Mouse (Mus musculus) heart, adult 11 months (tissue): Measurements from ENCODE around the gene Rybp.
A peak's percentile ranks its signal among the peaks of the same experiment; 100 is the strongest.

Experiments
- DNase-seq: peaks from one replicate; pipeline ENCODE4 v3.0.0; 2022

Gene Rybp

GRCm38 (mm10) chr6:100186789-100187188 lies 100.5 kb downstream of the Rybp start:
- no peak for DNase-seq

GRCm38 (mm10) chr6:100185524-100185923 lies 101.8 kb downstream of the Rybp start:
- no peak for DNase-seq

DNA sequence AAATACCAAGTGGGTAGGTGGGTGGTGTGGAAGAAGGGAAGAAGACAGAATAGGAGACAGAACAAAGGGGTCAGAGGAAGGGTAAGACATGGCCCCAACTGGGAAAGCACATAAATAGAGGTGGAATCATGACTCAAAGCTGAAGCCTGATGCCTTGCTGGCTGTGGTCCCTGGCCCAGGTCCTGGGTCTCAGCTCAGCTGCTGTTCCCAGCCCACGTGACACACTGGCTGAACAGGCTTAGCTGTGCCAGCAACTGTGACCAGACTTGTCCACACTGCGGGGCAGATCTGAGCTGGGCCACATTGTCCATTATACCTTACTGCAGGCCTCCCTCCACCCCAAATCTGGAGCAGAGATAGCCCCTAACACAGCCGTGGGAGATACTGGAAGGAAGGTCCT lies 103.9 kb downstream of the Rybp start:
- DNase-seq = peak; percentile 97

GRCm38 (mm10) chr6:100180883-100181262 lies 106.4 kb downstream of the Rybp start:
- no peak for DNase-seq

DNA sequence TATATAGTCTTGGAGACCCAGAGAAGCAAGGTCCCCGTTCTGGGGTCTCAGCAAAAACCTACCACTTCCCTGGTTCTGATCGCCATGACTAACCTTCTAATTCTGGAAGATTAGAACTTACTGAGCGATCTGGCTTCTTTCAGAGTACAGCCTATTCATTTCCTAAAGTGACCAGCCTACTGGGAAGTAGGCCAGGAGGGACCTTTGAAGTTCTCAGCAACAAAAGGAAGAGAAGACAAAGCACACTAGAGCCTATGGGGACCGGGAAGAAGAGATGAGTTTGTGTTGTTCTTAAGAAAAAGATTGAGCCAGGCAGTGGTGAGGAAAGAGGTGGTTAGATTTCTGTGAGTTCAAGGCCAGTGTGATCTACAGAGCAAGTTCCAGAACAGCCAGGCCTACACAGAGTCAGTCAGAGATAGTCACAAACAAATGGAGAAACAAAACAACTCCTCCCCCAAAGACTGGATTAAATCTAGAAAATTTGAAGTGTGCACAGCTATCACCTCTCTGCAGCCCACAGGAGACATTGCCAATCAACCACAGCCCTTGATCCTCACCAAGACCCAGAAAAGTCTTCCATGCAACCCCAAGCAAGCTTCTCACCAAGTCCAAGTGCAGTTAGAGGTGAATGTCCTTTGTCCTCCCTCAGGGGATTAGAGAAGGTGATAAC lies 106.9 kb downstream of the Rybp start:
- DNase-seq = no peak

DNA sequence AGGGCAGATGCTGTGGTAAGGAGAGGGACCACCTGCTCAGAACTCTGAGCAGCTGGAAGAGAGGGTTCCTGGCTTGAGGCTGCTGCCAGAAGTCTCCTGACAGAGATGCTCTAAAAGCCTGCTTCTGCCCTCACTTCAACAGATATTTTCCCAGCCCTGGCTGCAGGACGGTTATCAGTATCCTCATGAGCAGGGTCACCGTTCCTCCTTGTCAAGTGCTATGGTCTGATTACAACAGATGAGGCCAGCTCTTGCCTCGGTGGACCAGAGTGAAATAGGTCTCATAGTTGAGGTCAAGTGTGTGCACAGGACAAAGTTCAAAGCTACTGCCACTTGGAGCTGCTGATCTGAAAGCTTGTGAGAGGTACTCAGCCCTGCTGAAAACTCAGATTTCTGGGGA lies 108.5 kb downstream of the Rybp start:
- DNase-seq = no peak
